Mouse (Mus musculus) G1E (cell line): ENCODE measurements around the gene Gpa33. TPM values are rescaled to one million over a fixed set of nuclear protein-coding genes. Genes with fewer than 3 reads are reported as not detected.

Source experiments
- ATAC-seq: 2 replicates; pipeline ENCODE4 v1.8.0; 2016; ENCODE audit warnings: mild to moderate bottlenecking; ENCODE audit not compliant: insufficient number of reproducible peaks, poor library complexity, low FRiP score, severe bottlenecking; ENCODE audit errors: extremely low read depth
- DNase-seq: peaks from one replicate; pipeline ENCODE4 v3.0.0; 2012; ENCODE audit warnings: low spot score
- H3K27me3 ChIP-seq: 2 replicates; pipeline ENCODE4 v1.6.1; 2012; ENCODE audit warnings: mild to moderate bottlenecking, low read length, inconsistent platforms; ENCODE audit not compliant: insufficient read depth
- H3K36me3 ChIP-seq: replicated peaks from 2 replicates; pipeline ENCODE3; 2012; ENCODE audit warnings: mild to moderate bottlenecking, inconsistent platforms
- H3K4me1 ChIP-seq: 2 replicates; pipeline ENCODE4 v1.6.1; 2012; ENCODE audit warnings: low read depth, low read length, inconsistent platforms, mixed read lengths; ENCODE audit not compliant: insufficient read depth
- H3K4me3 ChIP-seq: 2 replicates; pipeline ENCODE4 v1.5.1; 2012; ENCODE audit warnings: low read depth, mild to moderate bottlenecking, inconsistent platforms, low read length, moderate library complexity, mixed read lengths
- H3K9me3 ChIP-seq: replicated peaks from 2 replicates; pipeline ENCODE4 v1.6.1; 2012; ENCODE audit warnings: inconsistent platforms
- CTCF ChIP-seq: IDR thresholded peaks from 2 replicates; pipeline ENCODE4 v1.5.1; 2012; ENCODE audit warnings: low read depth, low read length, inconsistent platforms, mixed read lengths
- GATA1 ChIP-seq: IDR thresholded peaks from 2 replicates; pipeline ENCODE4 v1.6.1; 2012; ENCODE audit warnings: borderline replicate concordance, low read length, inconsistent platforms, mixed read lengths
- GATA2 ChIP-seq: IDR thresholded peaks from 2 replicates; pipeline ENCODE4 v1.6.1; 2012; ENCODE audit warnings: low read depth, low read length, inconsistent platforms, borderline replicate concordance
- POLR2AphosphoS5 ChIP-seq: IDR thresholded peaks from 2 replicates; pipeline ENCODE4 v1.6.1; 2012; ENCODE audit warnings: low read depth, low read length, inconsistent platforms; ENCODE audit not compliant: insufficient replicate concordance
- TAL1 ChIP-seq: conservative IDR thresholded peaks from 2 replicates; pipeline ENCODE4 v1.6.1; 2012; ENCODE audit warnings: low read depth, low read length, inconsistent platforms, mixed read lengths
- polyA plus RNA-seq: library from polyadenylated mRNA; stranded (reverse); fragments of >175 nt; gene quantifications from 2 replicates; pipeline ENCODE4 v1.2.3, GENCODE M21; 2012
- total RNA-seq, 2 experiments: library from RNA; stranded (forward) in 1 of 2; stranded (reverse) in 1 of 2; fragments of 200-1000 nt in 1 of 2; fragments of >200 nt in 1 of 2; fragmentation: Nextera tagmentation in 1 of 2; gene quantifications; 2 replicates each; pipeline ENCODE4 v1.2.3; 2014 to 2017

Gpa33 gene
- total and polyA plus RNA-seq, 3 experiments = 0.05 TPM; not detected in 2

DNA sequence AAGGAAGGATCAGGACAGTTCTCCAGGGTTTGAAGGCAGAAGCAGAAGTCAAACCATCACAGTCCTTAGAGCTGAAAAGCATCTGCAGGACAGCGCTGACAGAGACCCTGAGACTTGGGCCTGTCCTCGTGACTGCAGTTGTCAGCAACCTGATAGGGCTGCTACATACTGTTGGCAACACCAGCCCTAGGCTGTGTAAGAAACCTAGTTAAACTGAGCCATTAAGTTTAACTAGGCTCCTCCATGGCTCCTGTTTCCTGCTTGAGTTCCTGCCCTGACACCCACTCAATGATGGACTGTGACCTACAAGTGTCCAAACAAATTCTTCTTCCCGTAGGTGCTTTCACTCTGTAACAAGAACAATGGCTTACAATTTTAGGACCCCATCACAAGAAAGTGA is 75.1 kb downstream of the Gpa33 start:
- ATAC-seq = no peak
- no peak for DNase-seq
- H3K4me3 ChIP-seq = no peak overlapping the region
- TF ChIP-seq GATA1 (no peak), TAL1 (no peak), CTCF (no peak), GATA2 (no peak), POLR2AphosphoS5 (no peak)
- H3K4me1 ChIP-seq = no peaks in the 10 kb centered on the region
- H3K9me3 ChIP-seq = no peaks in the 10 kb centered on the region
- H3K27me3 ChIP-seq = 0 out of 2 replicates have a peak, but pooled peaks cover 5% of the 10 kb centered on the region
- H3K36me3 ChIP-seq = no peaks in the 10 kb centered on the region

DNA sequence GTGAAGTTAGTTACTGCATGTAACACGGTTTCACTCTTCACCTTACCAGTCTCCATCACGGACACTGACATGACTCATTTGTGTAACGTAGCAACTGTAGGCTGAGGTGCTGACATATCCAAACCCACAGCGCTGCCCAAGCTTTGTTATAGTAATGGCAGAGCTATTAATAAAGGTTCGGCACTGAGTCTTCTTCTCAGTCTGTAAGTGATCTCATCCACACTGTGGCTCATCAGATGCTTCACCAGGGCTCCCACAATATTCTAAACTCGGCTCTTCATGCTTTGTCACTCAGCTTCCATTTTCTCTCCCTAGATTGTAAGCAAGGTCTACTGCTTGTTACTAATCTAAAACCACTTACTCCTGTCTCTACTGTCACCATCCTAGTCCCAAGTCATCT is 79.3 kb downstream of the Gpa33 start:
- Histone ChIP-seq H3K27me3 (0 out of 2 replicates have a peak, but pooled peaks cover 5% of the 10 kb centered on the region), H3K9me3 (no peaks in the 10 kb centered on the region), H3K4me1 (no peaks in the 10 kb centered on the region), H3K36me3 (no peaks in the 10 kb centered on the region), H3K4me3 (no peak overlapping the region)
- no peak for DNase-seq
- ATAC-seq = no peak
- TF ChIP-seq TAL1 = no peak
- no peak for TF ChIP-seq GATA1
- TF ChIP-seq CTCF = no peak
- TF ChIP-seq GATA2 = no peak
- no peak for TF ChIP-seq POLR2AphosphoS5

DNA sequence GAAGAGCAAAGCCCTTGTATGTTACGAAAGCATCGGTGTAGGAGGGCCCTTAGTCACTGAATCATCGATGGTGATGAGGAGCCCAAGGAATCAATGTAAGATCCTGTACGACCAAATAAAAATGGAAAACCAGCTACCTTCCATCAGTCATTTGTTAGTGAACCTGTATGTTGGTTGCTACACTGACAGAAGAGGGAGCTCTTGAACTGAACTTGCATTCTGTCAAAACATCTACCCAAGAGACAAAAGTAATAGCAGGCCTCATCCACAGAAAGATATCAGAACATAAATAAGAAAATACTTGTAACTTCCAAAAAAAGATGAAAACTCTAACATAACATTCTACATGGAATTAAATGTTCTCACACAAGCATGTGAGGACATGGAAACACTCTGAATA is 84.1 kb downstream of the Gpa33 start:
- no peak for ATAC-seq
- H3K4me3 ChIP-seq = no peak overlapping the region
- H3K4me1 ChIP-seq = no peaks in the 10 kb centered on the region
- H3K27me3 ChIP-seq = peaks cover 6% of the 10 kb centered on the region; the same call in 1 of the 2 replicates
- H3K36me3 ChIP-seq = no peaks in the 10 kb centered on the region
- no peak for DNase-seq
- no peaks in the 10 kb centered on the region for H3K9me3 ChIP-seq
- no peak for TF ChIP-seq CTCF
- TF ChIP-seq POLR2AphosphoS5 = no peak
- TF ChIP-seq GATA1 = no peak
- no peak for TF ChIP-seq TAL1
- no peak for TF ChIP-seq GATA2

Other genes with a start within 250 kb of the Gpa33 start
- 51.0 and 57.1 TPM in 2 replicates for gene Pou2f1, start 127.6 kb upstream of the Gpa33 start, total RNA-seq (2014; fragmentation: Nextera tagmentation)
- gene Pou2f1, start 127.6 kb upstream of the Gpa33 start, total RNA-seq (2017) = 13.8 and 17.3 TPM in 2 replicates
- gene Pou2f1, start 127.6 kb upstream of the Gpa33 start, polyA plus RNA-seq = 15.7 and 16.0 TPM in 2 replicates
- not detected in 2 replicates for gene Dusp27, start 2.3 kb upstream of the Gpa33 start, total RNA-seq (2014; fragmentation: Nextera tagmentation)
- gene Dusp27, start 2.3 kb upstream of the Gpa33 start, total RNA-seq (2017) = under 0.01 and 0.11 TPM in 2 replicates
- gene Dusp27, start 2.3 kb upstream of the Gpa33 start, polyA plus RNA-seq = not detected in 2 replicates
- gene Mael, start 108.5 kb downstream of the Gpa33 start, total RNA-seq (2014; fragmentation: Nextera tagmentation) = not detected in 2 replicates
- 0.16 TPM in 1 of 2 replicates, not detected in the other for gene Mael, start 108.5 kb downstream of the Gpa33 start, total RNA-seq (2017)
- not detected in 2 replicates for gene Mael, start 108.5 kb downstream of the Gpa33 start, polyA plus RNA-seq
- not detected in 2 replicates for gene Ildr2, start 123.9 kb downstream of the Gpa33 start, total RNA-seq (2014; fragmentation: Nextera tagmentation)
- 0.06 and 0.11 TPM in 2 replicates for gene Ildr2, start 123.9 kb downstream of the Gpa33 start, total RNA-seq (2017)
- gene Ildr2, start 123.9 kb downstream of the Gpa33 start, polyA plus RNA-seq = 0.01 TPM in 1 of 2 replicates, not detected in the other
- 27.8 and 31.4 TPM in 2 replicates for gene Tada1, start 248.9 kb downstream of the Gpa33 start, total RNA-seq (2014; fragmentation: Nextera tagmentation)
- 41.3 and 49.4 TPM in 2 replicates for gene Tada1, start 248.9 kb downstream of the Gpa33 start, total RNA-seq (2017)
- gene Tada1, start 248.9 kb downstream of the Gpa33 start, polyA plus RNA-seq = 15.4 and 18.3 TPM in 2 replicates